Mouse (Mus musculus): Measurements from ENCODE around the gene Ppl. TPM values are rescaled to one million over a fixed set of nuclear protein-coding genes. Genes with fewer than 3 reads are reported as not detected.

Ppl gene
- total RNA-seq, 1 experiment: 4.1 TPM

DNA sequence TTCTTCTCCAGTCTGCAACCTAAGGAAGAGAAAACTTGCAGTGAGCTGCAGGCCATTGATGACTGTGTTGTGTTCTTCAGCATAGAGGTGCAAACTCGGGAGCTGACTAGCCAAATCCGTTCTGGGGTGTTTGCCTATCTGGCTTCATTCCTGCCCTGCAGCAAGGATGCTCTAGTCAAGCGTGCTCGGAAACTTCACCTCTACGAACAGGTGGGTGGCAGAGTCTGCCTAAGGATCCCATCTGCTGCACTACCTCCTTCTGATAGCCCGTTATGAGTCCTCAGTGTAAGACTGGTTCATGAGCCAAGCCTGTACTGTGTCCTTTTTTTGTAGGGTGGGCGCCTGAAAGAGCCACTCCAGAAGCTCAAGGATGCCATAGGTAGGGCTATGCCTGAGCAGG is 60.2 kb downstream of the Ppl start:
- no peak for TF ChIP-seq CHD2 (IDR thresholded peaks at IDR 0.05; ENCODE audit: low read depth, low read length)
- no peak for TF ChIP-seq ZC3H11A (IDR thresholded peaks at IDR 0.05; ENCODE audit: borderline replicate concordance, low read depth, low read length)
- no peak for TF ChIP-seq HCFC1 (IDR thresholded peaks at IDR 0.05; ENCODE audit: borderline replicate concordance, insufficient read depth, low read length)
- TF ChIP-seq ZNF384 (IDR thresholded peaks at IDR 0.05; ENCODE audit: low read depth, low read length): no peak
- TF ChIP-seq MAFK (IDR thresholded peaks at IDR 0.05; ENCODE audit: insufficient read depth, low read depth, low read length): no peak
- Histone ChIP-seq H3K9me3 (ENCODE audit: control insufficient read depth, insufficient read depth, low read depth, low read length) (no peaks in the 10 kb centered on the region), H3K9ac (ENCODE audit: insufficient read depth, low read depth, low read length, poor library complexity, severe bottlenecking) (no peak overlapping the region), H3K4me1 (ENCODE audit: control insufficient read depth in 2 of 2, insufficient read depth in 2 of 2, low read length in 2 of 2, poor library complexity in 1 of 2) (no peaks in the 10 kb centered on the region), H3K4me3 (ENCODE audit: insufficient read depth in 1 of 2, low read depth in 1 of 2, low read length in 2 of 2, poor library complexity in 1 of 2, severe bottlenecking in 1 of 2) (no peak overlapping the region), H3K27ac (ENCODE audit: insufficient read depth, low read depth, low read length, poor library complexity, severe bottlenecking) (no peak overlapping the region), H3K36me3 (ENCODE audit: control insufficient read depth, insufficient read depth, low read length, poor library complexity, severe bottlenecking) (peaks cover 25% of the 10 kb centered on the region)
- in situ Hi-C loops (cut with MboI; ENCODE audit: low sequenced_read_pairs in 2 of 2, unreplicated experiment in 2 of 2): no loop called here
- DNase-seq (ENCODE audit: low read depth, low spot score): no peak

DNA sequence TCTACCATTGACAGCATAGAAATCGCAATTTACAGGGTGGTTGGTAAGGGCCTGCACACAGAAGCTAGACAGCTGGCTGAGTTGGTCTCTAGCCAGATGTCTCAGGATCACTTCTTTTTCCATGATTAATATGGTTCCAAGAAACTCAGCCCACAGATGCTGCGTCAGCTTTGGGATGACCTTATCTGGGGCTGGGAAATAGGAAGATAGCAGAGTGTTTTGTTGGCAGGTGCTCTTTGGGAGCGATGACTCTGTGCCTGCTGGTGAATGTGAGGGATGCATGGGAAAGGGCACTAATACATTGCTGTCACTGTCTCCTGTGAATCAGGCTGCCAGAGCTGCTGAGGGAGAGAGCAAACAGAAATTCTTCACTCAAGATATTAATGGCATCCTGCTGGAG is 61.9 kb downstream of the Ppl start:
- H3K9me3 ChIP-seq (ENCODE audit: control insufficient read depth, insufficient read depth, low read depth, low read length): no peaks in the 10 kb centered on the region
- peaks cover 19% of the 10 kb centered on the region for H3K36me3 ChIP-seq (ENCODE audit: control insufficient read depth, insufficient read depth, low read length, poor library complexity, severe bottlenecking)
- DNase-seq (ENCODE audit: low read depth, low spot score): no peak

DNA sequence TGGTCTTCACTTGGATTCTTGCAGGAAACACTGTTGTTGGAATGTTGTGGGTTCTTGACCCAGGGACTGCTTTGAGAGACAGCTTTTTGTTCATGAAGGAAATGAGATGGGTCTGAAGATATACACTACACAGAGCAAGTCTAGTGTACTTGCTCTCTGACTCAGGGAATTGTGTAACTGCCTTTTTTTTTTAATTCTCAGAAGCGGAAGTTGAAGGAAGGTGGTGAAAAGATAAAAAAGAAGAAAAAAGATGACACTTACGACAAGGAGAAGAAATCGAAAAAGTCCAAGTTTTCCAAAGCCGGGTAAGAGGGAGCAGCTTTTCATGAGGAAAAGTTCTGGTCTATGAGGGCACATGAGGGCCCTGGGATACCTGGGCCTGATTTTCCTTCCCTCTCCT is 68.7 kb downstream of the Ppl start:
- Histone ChIP-seq H3K36me3 (ENCODE audit: control insufficient read depth, insufficient read depth, low read length, poor library complexity, severe bottlenecking) (peaks cover 11% of the 10 kb centered on the region), H3K9ac (ENCODE audit: insufficient read depth, low read depth, low read length, poor library complexity, severe bottlenecking) (no peak overlapping the region), H3K4me1 (ENCODE audit: control insufficient read depth in 2 of 2, insufficient read depth in 2 of 2, low read length in 2 of 2, poor library complexity in 1 of 2) (no peaks in the 10 kb centered on the region), H3K27ac (ENCODE audit: insufficient read depth, low read depth, low read length, poor library complexity, severe bottlenecking) (no peak overlapping the region), H3K4me3 (ENCODE audit: insufficient read depth in 1 of 2, low read depth in 1 of 2, low read length in 2 of 2, poor library complexity in 1 of 2, severe bottlenecking in 1 of 2) (no peak overlapping the region), H3K9me3 (ENCODE audit: control insufficient read depth, insufficient read depth, low read depth, low read length) (no peaks in the 10 kb centered on the region)
- TF ChIP-seq CHD2 (IDR thresholded peaks at IDR 0.05; ENCODE audit: low read depth, low read length) (no peak), ZC3H11A (IDR thresholded peaks at IDR 0.05; ENCODE audit: borderline replicate concordance, low read depth, low read length) (no peak), MAFK (IDR thresholded peaks at IDR 0.05; ENCODE audit: insufficient read depth, low read depth, low read length) (no peak), HCFC1 (IDR thresholded peaks at IDR 0.05; ENCODE audit: borderline replicate concordance, insufficient read depth, low read length) (no peak), ZNF384 (IDR thresholded peaks at IDR 0.05; ENCODE audit: low read depth, low read length) (no peak)
- in situ Hi-C loops (cut with MboI; ENCODE audit: low sequenced_read_pairs in 2 of 2, unreplicated experiment in 2 of 2): no loop called here
- DNase-seq (ENCODE audit: low read depth, low spot score): no peak

More for the DNA sequence above, 61.9 kb downstream of the Ppl start:
- H3K4me3 ChIP-seq (ENCODE audit: insufficient read depth in 1 of 2, low read depth in 1 of 2, low read length in 2 of 2, poor library complexity in 1 of 2, severe bottlenecking in 1 of 2): no peak overlapping the region
- in situ Hi-C loops (cut with MboI; ENCODE audit: low sequenced_read_pairs in 2 of 2, unreplicated experiment in 2 of 2): no loop called here
- H3K9ac ChIP-seq (ENCODE audit: insufficient read depth, low read depth, low read length, poor library complexity, severe bottlenecking): no peak overlapping the region
- no peaks in the 10 kb centered on the region for H3K4me1 ChIP-seq (ENCODE audit: control insufficient read depth in 2 of 2, insufficient read depth in 2 of 2, low read length in 2 of 2, poor library complexity in 1 of 2)
- no peak overlapping the region for H3K27ac ChIP-seq (ENCODE audit: insufficient read depth, low read depth, low read length, poor library complexity, severe bottlenecking)
- TF ChIP-seq MAFK (IDR thresholded peaks at IDR 0.05; ENCODE audit: insufficient read depth, low read depth, low read length) (no peak), ZC3H11A (IDR thresholded peaks at IDR 0.05; ENCODE audit: borderline replicate concordance, low read depth, low read length) (no peak), ZNF384 (IDR thresholded peaks at IDR 0.05; ENCODE audit: low read depth, low read length) (no peak), CHD2 (IDR thresholded peaks at IDR 0.05; ENCODE audit: low read depth, low read length) (no peak), HCFC1 (IDR thresholded peaks at IDR 0.05; ENCODE audit: borderline replicate concordance, insufficient read depth, low read length) (no peak)

DNA sequence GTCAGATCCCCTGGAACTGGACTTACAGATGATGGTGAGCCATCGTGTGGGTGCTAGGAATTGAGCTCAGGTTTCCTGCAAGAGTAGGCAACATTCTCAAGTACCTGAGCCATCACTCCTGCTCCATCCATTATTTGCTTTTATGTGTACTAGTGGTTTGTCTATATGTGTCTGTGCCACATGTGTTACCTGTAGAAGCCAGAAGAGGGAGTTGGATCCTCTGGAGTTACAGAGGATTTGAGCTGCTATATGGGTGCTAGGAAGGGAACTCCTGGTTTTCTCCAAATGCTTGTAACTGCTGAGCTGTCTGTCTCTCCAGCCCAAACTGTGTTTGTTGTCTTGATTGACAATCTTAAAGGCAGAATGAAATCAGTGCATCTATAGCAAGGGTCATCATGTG is 74.1 kb downstream of the Ppl start:
- peak; percentile 20 for DNase-seq (ENCODE audit: low read depth, low spot score)
- Histone ChIP-seq H3K4me3 (ENCODE audit: insufficient read depth in 1 of 2, low read depth in 1 of 2, low read length in 2 of 2, poor library complexity in 1 of 2, severe bottlenecking in 1 of 2) (no peak overlapping the region), H3K9me3 (ENCODE audit: control insufficient read depth, insufficient read depth, low read depth, low read length) (no peaks in the 10 kb centered on the region), H3K9ac (ENCODE audit: insufficient read depth, low read depth, low read length, poor library complexity, severe bottlenecking) (no peak overlapping the region), H3K36me3 (ENCODE audit: control insufficient read depth, insufficient read depth, low read length, poor library complexity, severe bottlenecking) (peaks cover 5% of the 10 kb centered on the region), H3K4me1 (ENCODE audit: control insufficient read depth in 2 of 2, insufficient read depth in 2 of 2, low read length in 2 of 2, poor library complexity in 1 of 2) (no peaks in the 10 kb centered on the region), H3K27ac (ENCODE audit: insufficient read depth, low read depth, low read length, poor library complexity, severe bottlenecking) (no peak overlapping the region)
- no peak for TF ChIP-seq ZC3H11A (IDR thresholded peaks at IDR 0.05; ENCODE audit: borderline replicate concordance, low read depth, low read length)
- no peak for TF ChIP-seq HCFC1 (IDR thresholded peaks at IDR 0.05; ENCODE audit: borderline replicate concordance, insufficient read depth, low read length)
- TF ChIP-seq ZNF384 (IDR thresholded peaks at IDR 0.05; ENCODE audit: low read depth, low read length): no peak
- no peak for TF ChIP-seq CHD2 (IDR thresholded peaks at IDR 0.05; ENCODE audit: low read depth, low read length)
- TF ChIP-seq MAFK (IDR thresholded peaks at IDR 0.05; ENCODE audit: insufficient read depth, low read depth, low read length): no peak
- in situ Hi-C loops (cut with MboI; ENCODE audit: low sequenced_read_pairs in 2 of 2, unreplicated experiment in 2 of 2): no loop called here

Measured in ES-E14 (cell line).